Mouse (Mus musculus): Measurements from ENCODE around the gene Klri1.

DNA sequence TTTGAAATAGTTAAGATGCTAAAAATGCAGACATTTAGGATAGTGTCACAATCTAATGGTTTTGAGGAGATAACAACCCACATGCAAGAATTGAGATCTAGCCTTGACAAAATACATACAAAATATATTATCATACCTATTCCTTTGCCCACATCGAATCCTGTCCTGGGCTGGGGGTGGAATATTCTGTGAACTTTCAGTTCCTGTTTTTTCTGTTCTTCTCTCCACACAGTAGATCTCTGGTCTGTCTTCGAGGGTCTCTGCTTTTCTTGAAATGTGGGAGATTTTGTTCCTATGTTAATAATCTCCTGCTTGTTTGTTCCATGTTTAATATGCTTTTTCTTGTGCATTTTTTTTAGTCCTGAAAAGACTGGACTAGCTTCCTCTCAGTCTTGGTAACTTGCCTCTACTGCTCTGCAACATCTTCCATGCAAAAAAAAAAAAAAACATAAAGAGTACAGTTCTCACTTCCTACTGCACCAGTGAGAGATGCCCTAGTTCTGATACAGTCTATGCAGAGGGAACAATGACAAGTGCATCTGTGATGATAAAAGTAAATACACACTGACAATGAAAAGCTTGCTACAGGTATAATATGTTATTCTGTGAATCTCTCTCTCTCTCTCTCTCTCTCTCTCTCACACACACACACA, 23.3 kb upstream of the Klri1 start, which contains the start of gene Klri2:
- no peak for TF ChIP-seq CTCF (IDR thresholded peaks at IDR 0.05; ENCODE audit: control insufficient read depth, insufficient read depth, insufficient replicate concordance, low read depth, low read length)
- no peak for TF ChIP-seq POLR2A (IDR thresholded peaks at IDR 0.05; ENCODE audit: control insufficient read depth, low read depth, low read length)

Data from testis, adult 2 months (tissue).